Mouse (Mus musculus) heart, embryonic 10.5 days (tissue): Measurements from ENCODE around the gene Fcho2. TPM values are rescaled to one million over a fixed set of nuclear protein-coding genes. Genes with fewer than 3 reads are reported as not detected.

Source experiments
- DNase-seq: peaks from one replicate; pipeline ENCODE4 v3.0.0-alpha.2; 2017; ENCODE audit warnings: low spot score
- H3K27ac ChIP-seq: fragments of 300-500 bp; sonication (generic); 2 replicates; pipeline ENCODE4 v1.5.1; 2016; ENCODE audit warnings: mild to moderate bottlenecking
- H3K27me3 ChIP-seq: fragments of 300-500 bp; sonication (generic); 2 replicates; pipeline ENCODE4 v1.6.1; 2016; ENCODE audit warnings: mild to moderate bottlenecking; ENCODE audit not compliant: poor library complexity, insufficient read depth, severe bottlenecking
- H3K36me3 ChIP-seq: fragments of 300-500 bp; sonication (generic); 2 replicates; pipeline ENCODE4 v1.6.1; 2016; ENCODE audit warnings: mild to moderate bottlenecking, moderate library complexity
- H3K4me1 ChIP-seq: fragments of 300-500 bp; sonication (generic); 2 replicates; pipeline ENCODE4 v1.6.1; 2016; ENCODE audit warnings: mild to moderate bottlenecking
- H3K4me3 ChIP-seq: fragments of 300-500 bp; sonication (generic); 2 replicates; pipeline ENCODE4 v1.5.1; 2016; ENCODE audit warnings: mild to moderate bottlenecking, moderate library complexity
- H3K9me3 ChIP-seq: fragments of 300-500 bp; sonication (generic); 2 replicates; pipeline ENCODE4 v1.6.1; 2016; ENCODE audit warnings: mild to moderate bottlenecking, moderate library complexity
- WGBS: fragments of 180-500 bp; shearing (Covaris S2); methylation state at CpG from one replicate; pipeline ENCODE4 v1.1.7; 2016; 5-methylcytosine and 5-hydroxymethylcytosine counted together
- polyA plus RNA-seq: library from polyadenylated mRNA; unstranded; fragments of >200 nt; fragmentation: Nextera tagmentation; extraction: Ambion mirVana; gene quantifications from 2 replicates; pipeline ENCODE4 v1.2.1, GENCODE M21; 2016

Gene Fcho2
- polyA plus RNA-seq, 1 experiment from 2014 or later = 30.2 TPM

- 76% methylated on average over 5 of the region's 5 CpGs for WGBS
- H3K27ac ChIP-seq = peak overlapping the region; percentile 42; the same call in 1 of the 2 replicates
- peaks cover 34% of the 10 kb centered on the region for H3K4me1 ChIP-seq
- H3K4me3 ChIP-seq = no peak overlapping the region
- no peaks in the 10 kb centered on the region for H3K27me3 ChIP-seq
- H3K9me3 ChIP-seq = no peaks in the 10 kb centered on the region
- no peak for DNase-seq
- H3K36me3 ChIP-seq = no peaks in the 10 kb centered on the region
Measured at GRCm38 (mm10) chr13:98680470-98681060, 134.7 kb downstream of the Fcho2 start.

GRCm38 (mm10) chr13:98679631-98680041 lies 135.6 kb downstream of the Fcho2 start:
- Histone ChIP-seq H3K4me1 (peaks cover 34% of the 10 kb centered on the region), H3K4me3 (no peak overlapping the region), H3K27me3 (no peaks in the 10 kb centered on the region), H3K9me3 (no peaks in the 10 kb centered on the region), H3K36me3 (no peaks in the 10 kb centered on the region), H3K27ac (peak overlapping the region; percentile 82)
- DNase-seq = peak; percentile 85
- WGBS = 20% methylated on average over 4 of the region's 4 CpGs

GRCm38 (mm10) chr13:98679230-98679629 lies 136.0 kb downstream of the Fcho2 start:
- no peaks in the 10 kb centered on the region for H3K9me3 ChIP-seq
- DNase-seq = no peak
- H3K4me3 ChIP-seq = no peak overlapping the region
- WGBS = 84% methylated on average over 1 of the region's 1 CpGs
- H3K27ac ChIP-seq = peak overlapping the region; percentile 82; the same call in 1 of the 2 replicates
- H3K27me3 ChIP-seq = no peaks in the 10 kb centered on the region
- peaks cover 33% of the 10 kb centered on the region for H3K4me1 ChIP-seq
- H3K36me3 ChIP-seq = no peaks in the 10 kb centered on the region

GRCm38 (mm10) chr13:98673922-98674321 lies 141.3 kb downstream of the Fcho2 start:
- WGBS = 74% methylated on average over 4 of the region's 4 CpGs
- DNase-seq = no peak

More at GRCm38 (mm10) chr13:98673922-98674321, 141.3 kb downstream of the Fcho2 start:
- Histone ChIP-seq H3K27me3 (no peaks in the 10 kb centered on the region), H3K9me3 (no peaks in the 10 kb centered on the region), H3K36me3 (no peaks in the 10 kb centered on the region), H3K4me3 (no peak overlapping the region), H3K27ac (no peak overlapping the region), H3K4me1 (peaks cover 5% of the 10 kb centered on the region)

Other genes with a start within 250 kb of the Fcho2 start
- gene Tmem174, start 178.0 kb downstream of the Fcho2 start, polyA plus RNA-seq = 0.05 TPM in 1 of 2 replicates, not detected in the other
- gene Tmem171, start 120.6 kb downstream of the Fcho2 start, polyA plus RNA-seq = 0.73 and 1.0 TPM in 2 replicates
- gene Tnpo1, start 110.9 kb upstream of the Fcho2 start, polyA plus RNA-seq = 60.5 and 67.7 TPM in 2 replicates
- gene 1700024P04Rik, start 169.1 kb upstream of the Fcho2 start, polyA plus RNA-seq = not detected in 2 replicates